ENCODE assay signal across 12 mouse cellular contexts in the genomic region with DNA sequence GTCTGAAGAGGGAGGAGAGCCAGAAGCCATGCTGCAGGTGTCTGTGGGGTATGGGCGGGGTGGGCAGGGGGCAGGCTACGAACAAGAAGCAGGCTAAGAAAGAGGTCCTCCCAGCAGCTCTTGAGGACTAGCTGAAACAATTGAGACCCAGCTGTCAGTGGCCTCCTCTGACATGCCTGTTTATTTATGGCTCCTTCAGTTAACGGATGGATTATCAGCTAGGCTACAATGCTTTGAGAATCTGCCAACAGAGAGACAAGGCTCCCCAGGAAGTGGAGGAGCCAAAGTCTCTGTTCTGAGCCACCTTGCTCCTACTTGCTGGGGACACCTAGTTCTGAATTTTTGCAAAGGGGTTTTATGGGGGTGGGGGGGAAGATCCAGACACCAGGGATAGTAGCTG.
"Had no signal": no experiment of that assay in that cellular context is flagged by ENCODE, and none has a peak within 500 bp of the region (broad histone marks: within the 10 kb centered on the region; RNA-seq: fewer than 3 reads in every experiment).

No protein-coding gene starts in this region.

- H3K9ac ChIP-seq: lung, embryonic 15.5 days; midbrain, embryonic 13.5 days; stomach, embryonic 15.5 days had no signal

- H3K27me3 ChIP-seq: lung, embryonic 15.5 days; midbrain, embryonic 13.5 days; stomach, embryonic 15.5 days had no signal

- H3K9me3 ChIP-seq: limb, embryonic 10.5 days; lung, embryonic 15.5 days; midbrain, embryonic 13.5 days; stomach, embryonic 15.5 days had no signal

- H3K4me1 ChIP-seq: limb, embryonic 10.5 days; midbrain, embryonic 13.5 days; stomach, embryonic 15.5 days had no signal

- DNase-seq: kidney, postnatal 25 days; lung, postnatal 14 days; right cerebral cortex, postnatal 14 days; thymus, adult 2 months; thymus, postnatal 25 days had no signal

- H3K36me3 ChIP-seq: limb, embryonic 10.5 days; midbrain, embryonic 13.5 days; stomach, embryonic 15.5 days had no signal

- H3K4me3 ChIP-seq: left cerebral cortex, adult 2 months; limb, embryonic 10.5 days; lung, embryonic 15.5 days; midbrain, embryonic 13.5 days; stomach, embryonic 15.5 days had no signal

- H3K4me2 ChIP-seq: liver, embryonic 11.5 days; lung, embryonic 15.5 days; midbrain, embryonic 13.5 days; stomach, embryonic 15.5 days had no signal

- ATAC-seq: midbrain, embryonic 13.5 days had no signal

- H3K27ac ChIP-seq: left cerebral cortex, adult 2 months; limb, embryonic 10.5 days; lung, embryonic 15.5 days; macrophage; midbrain, embryonic 13.5 days; stomach, embryonic 15.5 days had no signal
